Mouse (Mus musculus) kidney, adult 8-10 months (tissue): ENCODE measurements around the gene Lrrn4cl.
A peak's percentile ranks its signal among the peaks of the same experiment; 100 is the strongest.
"Not testable (repeated sequence)": the region's sequence is repeated elsewhere in the genome, so short reads cannot be mapped to it uniquely, and the experiment has no call there.

Source experiments
- DNase-seq, 2 experiments: peaks; one replicate each; pipeline ENCODE4 v3.0.0; 2022

Lrrn4cl gene

DNA sequence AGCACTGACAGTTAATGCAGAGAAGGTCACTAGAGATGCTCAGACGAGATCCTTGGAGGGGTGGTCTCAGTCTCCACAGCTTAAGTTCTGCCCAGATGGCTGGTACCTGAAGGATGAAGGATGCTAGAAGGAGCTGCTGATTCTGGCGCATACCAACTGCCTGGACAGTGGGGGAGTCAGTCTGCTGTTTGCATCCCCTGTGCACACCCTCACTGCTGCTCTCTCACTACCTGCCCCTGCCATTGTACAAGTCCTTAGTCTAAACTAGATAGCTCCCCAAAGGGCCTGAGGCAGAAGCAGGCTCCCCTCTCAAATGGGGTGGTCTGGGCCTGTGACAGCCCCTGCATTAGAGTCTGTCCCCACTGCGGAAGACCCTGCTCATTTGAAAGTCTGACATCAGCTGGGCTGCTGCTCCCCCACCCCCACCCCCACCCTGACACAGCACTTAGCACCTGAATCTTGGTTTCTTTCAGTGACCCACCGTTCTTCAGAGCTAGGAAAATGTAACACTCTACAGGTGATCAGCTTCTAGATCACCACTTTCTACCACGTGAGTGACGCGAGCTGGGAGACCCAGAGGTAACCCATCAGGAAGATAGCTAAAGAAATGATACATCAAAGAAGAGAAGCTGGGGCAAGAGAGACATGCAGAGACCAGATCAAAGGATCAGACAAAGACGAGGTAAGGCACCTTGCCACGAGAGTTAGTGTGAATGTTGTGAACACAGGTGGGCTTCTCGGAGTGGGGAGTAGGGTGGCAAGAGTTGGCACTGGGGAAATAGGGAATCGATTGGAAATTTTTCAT is 11.3 kb upstream of the Lrrn4cl start, which contains the start of gene Gng3:
Gene Gng3 (minus strand): TSS at position 92 of the 805 bp plus-strand sequence.
- DNase-seq: no peak

DNA sequence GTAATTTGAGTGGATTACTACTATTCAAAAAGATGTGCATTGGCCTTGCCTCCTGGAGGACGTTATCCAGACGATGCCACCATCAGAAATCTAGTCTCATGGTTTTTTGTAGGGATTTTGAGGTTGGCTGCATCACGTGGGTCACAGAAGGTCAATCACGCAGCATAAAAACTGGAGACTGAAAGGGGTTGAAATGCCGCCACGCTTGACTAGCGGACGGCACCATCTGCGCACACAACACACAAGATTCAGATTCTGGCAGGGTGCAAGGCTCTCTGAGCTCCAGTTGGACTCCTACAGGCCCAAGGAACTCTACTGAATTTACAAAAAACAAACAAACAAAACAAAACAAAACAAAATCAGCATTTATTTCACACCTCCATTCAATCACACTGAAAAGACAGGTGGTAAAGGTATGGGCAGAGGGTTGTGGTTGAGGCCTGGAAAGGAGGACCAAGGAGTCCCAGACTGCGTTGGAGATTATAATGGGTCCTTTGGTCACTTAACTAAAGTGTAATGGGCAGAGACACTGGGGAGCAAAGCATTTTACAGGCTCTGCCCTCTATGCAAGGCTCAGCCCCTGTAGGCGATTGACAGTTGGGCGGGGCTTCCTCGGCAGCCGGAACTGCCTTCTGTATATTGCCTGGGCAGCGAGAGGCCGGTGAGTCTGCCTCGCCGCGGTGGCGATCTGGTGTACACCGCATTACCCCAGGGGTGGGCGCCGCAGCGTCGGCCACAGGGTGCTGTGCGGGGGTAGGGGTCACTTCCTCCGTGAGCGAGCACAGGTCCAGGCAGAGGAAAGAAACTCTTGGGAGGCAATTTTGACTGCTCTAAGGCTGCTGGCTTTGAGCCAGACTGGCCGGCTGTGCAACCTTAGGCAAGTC is 10.4 kb upstream of the Lrrn4cl start:
- DNase-seq: peak; percentile 79 to 86

DNA sequence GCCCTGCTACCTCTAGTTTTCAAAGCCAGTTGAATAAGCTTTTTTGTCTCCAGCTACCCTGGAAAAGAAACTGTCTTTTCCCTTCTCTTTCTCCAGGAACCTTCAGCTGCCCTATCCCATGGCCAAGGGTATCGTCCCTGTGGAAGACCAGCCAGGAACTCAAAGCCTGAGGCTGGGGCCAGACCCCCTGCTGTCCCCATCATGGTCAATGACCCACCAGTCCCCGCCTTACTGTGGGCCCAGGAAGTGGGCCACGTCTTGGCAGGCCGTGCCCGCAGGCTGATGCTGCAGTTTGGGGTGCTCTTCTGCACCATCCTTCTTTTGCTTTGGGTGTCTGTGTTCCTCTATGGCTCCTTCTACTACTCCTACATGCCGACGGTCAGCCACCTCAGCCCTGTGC is 9.6 kb upstream of the Lrrn4cl start:
- no peak for DNase-seq

DNA sequence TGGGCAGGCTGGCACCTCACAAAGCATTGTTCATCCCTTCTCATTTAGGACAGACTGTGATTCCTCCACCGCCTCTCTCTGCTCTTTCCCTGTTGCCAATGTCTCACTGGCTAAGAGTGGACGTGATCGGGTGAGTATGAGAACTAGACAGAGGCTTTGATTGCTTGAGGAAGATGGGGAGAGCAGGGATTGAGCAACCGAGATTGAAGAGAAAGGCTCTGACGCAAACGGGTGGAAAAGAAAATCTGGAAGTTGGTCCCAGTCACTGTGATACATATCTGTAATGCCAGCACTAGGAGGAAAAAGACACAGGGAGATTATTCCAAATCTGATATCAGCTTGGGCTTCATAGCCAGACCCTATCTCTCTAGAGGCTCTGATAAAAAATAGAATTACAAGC is 7.6 kb upstream of the Lrrn4cl start:
- no peak for DNase-seq

DNA sequence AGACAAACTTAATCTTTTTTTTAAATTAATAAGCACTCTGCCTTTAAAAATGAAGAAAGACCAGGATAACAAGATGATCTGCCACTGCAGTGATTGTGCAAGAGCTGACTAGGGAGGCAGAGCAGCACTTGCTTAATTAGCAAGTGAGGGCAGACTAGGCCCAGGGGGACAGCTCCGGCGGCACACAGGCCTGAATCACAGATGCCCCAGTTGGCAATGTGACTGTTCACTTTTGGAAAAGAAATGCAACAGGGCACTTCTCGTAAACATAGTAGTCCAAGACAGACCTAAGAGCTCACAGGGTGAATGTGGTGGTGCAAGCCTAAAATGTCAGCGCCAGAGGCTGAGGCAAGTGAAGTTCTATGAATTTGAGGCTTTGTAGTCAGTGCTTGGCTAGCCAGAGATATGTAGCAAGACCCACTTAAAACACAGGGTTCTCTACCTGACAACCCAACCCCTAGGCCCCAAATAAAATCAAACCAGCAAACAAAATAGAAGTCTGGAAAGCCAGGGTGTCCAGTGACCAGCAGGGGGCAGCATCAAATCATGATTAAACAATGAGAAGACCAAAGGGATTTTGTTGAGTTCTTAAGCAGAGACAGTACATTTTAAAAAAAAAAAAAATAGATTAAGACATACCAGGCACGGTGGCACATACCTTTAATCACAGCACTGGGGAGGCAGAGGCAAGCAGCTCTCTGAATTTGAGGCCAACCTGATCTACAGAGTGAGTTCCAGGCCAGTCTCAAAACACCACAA is 6.0 kb upstream of the Lrrn4cl start:
- peak; percentile 60 to 78 for DNase-seq

DNA sequence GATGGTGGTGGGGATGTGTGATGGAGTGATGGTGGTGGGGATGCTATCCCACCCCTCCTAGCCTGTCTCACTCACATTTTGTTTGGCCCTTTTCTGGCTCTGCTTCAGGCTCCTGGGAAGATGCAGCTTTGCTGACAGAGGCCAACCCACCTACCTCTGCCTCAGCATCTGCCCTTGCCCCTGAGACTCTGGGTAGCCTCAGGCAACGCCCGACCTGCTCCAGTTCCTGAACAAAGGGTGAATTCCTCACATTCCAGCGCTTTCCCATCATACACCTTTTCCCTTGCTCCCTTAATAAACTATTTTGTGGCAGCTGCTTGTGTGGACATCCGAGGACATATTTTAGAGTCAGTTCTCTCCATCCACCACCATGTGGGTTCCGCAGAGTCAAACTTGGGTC is 2.2 kb upstream of the Lrrn4cl start:
- no peak for DNase-seq

DNA sequence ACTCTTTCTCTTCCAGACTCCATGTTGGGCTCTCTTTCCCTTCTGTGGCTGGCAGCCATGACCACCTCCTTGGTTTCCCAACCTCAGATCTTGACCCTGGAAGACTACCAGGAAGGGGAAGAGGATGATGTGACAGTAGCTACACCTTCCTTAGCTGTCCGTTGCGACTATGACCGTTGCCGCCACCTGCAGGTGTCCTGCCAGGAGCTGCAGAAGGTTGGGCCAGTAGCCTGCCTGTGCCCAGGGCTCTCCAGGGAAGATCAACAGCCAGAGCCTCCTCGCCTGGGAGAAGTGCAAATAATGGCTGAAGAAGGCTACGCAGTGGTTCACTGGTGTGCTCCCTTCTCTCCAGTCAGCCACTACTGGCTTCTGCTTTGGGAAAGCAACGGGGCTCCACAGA is 1.1 kb downstream of the Lrrn4cl start:
- no peak for DNase-seq

DNA sequence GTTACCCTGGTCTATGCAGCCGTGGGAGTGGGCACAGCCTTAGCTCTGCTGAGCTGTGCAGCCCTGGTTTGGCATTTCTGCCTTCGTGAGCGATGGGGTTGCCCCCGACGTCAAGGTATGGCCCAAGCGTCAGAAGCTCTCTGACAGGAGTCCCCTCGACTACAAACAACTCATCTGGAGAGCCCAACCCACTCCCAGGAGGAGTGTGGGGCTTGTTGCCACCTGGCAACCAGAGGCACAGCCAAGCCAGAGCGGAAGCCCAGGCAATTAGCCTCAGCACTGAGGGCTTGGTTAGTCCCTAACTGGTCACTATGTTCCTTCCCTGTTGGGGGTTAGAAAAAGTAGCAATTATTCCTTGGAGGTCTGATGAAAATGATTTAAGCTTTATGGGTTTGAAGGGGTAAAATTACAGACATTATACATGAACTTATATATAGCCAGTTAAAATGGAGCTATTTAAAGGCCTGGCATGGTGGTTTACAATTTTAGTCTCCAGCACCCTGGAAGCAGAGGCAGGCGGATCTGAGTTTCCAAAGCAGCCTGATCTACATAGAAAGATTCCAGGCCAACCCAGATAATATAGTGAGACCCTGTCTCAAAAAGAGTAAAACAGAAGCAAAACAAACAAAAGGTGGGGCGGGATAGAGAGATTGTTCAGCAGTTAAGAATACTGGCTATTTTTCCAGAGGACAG is 1.8 kb downstream of the Lrrn4cl start:
- DNase-seq: no peak

DNA sequence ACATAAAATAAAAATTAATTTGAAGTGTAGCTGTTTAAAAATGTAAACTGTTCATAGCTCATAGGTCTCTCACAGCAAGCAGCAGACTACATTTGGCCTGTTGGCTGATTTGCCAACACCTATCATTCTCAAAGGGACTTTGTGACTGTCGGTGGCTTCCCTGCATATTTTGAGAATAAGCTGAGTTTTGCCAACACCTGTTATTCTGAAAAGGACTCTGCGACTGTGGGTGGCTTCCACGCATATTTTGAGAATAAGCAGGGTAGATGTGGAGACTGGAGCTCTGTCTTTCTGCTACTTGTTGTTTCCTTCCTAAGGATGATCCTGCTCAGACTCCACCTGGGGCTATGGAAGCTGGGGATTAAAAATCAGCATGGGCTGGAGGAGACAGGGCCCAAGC is 2.5 kb downstream of the Lrrn4cl start:
- no peak for DNase-seq

DNA sequence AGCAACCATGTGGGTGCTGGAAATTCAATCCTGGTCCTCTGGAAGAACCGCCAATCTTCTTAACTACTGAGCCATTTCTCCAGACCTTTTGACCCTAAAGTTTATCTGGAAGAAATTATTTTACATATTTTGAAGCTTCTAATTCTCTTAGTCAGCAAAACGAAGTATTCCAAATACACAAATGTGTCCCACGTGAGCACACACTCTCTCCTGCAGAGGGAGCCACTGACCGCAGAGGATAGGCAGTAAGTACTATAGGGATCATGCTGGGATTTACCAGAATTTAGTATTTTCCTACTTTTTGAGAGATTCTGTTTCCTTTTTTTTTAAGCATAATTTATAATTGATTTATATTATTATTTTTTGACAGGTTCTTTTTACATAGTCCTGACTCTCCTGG is 7.1 kb downstream of the Lrrn4cl start:
- peak; percentile 52 to 64 for DNase-seq

DNA sequence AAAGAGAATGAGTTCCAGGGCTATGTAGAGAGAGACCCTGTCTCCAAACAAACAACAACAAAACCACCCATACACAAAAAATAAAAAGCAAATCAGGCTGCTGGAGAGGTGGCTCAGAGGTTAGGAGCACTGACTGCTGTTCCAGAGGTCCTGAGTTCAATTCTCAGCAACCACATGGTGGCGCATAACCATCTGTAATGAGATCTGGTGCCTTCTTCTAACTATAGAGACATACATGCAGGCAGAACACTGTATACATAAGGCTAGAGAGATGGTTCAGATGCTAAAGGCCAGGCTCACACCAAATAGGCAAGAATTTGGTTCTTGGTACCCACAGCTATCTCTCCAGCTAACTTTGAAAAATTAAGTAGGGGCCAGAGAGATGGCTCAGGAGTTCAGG is 8.4 kb downstream of the Lrrn4cl start:
- DNase-seq: no peak

DNA sequence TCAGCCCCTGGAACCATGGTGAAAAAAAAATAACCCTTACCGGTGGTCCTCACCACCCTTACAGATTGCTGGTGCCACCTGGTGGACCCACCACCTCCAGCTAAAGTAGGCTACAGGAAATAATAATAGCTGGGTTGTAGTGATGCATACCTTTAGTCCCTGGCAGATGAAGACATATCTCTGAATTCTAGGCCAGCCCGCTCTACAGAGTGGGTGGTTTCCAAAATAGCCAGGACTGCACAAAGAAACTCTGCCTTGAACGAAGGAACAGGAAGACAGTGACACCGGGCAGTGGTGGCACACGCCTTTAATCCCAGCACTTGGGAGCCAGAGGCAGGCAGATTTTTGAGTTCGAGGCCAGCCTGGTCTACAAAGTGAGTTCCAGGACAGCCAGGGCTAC is 13.7 kb downstream of the Lrrn4cl start:
- DNase-seq: no peak

DNA sequence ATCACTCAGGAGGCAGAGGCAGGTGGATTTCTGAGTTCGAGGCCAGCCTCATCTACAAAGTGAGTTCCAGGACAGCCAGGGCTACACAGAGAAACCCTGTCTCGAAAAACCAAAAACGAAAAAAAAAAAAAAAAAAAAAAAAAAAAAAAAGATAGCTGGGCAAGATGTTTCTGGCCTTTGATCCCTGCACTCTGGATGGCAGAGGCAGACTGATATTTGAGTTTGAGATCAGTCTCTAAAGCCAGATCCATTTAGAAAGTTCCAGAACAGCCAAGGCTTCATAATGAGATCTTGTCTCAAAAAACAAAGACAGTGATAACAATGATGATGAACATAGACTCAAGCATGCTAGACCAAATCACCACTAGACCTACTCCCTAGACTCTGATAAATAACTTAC is 19.8 kb downstream of the Lrrn4cl start:
- not testable (repeated sequence) for DNase-seq

DNA sequence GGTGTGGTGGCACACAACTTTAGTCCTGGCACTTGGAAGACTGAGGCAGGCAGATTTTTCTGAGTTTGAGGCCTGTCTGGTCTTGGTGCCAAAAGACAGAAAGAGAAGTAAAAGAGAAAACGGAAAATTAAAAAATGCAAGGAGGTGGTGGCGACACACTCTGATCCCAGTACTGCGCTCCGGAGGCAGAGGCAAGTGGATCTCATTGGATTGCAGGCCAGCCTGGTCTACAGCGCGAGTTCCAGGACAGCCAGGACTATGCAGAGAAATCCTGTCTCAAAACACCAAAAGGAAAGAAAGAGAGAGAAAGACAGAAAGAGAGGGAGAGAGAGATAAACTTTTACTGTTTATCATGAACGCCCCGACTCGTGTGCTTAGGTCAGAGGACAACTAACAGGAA is 20.3 kb downstream of the Lrrn4cl start:
- DNase-seq: no peak

DNA sequence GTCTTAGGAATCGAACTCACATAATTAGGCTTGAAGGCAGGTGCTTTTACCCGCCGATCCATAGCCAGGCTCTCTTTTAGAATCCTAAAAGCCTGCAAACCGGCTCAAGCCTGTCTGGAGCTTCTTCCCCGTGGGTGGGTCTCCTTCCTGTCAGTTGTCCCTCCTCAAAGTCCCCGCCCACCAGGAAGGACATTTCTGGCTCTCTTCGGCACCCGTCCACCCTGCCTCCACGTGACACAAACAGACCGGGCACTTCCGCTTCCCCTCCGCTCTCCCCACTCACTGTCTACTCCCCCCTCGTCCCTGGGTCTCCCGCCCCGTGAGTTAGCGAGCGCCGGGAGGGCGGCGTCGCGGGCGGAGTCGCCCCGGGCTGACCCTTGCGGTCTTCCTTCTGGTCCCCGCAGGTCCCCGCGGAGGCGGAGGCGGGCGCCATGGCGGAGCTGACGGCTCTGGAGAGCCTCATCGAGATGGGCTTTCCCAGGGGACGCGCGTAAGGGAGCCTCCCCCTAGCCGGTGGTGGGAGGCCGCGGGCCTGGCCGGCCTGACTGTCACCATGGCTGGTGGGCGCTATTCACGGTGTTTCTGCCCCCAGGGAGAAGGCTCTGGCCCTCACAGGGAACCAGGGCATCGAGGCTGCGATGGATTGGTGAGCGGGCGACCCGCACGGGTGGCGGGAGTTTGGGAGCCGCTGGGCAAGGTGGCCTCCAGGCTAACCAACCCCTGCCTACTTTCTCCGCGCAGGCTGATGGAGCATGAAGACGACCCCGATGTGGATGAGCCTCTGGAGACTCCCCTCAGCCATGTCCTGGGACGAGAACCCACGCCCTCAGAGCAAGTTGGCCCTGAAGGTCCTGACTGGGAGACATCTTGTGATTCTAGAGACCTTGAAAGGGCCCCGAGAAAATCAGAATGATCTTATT is 21.0 kb downstream of the Lrrn4cl start, which contains the start of gene Ubxn1:
Gene Ubxn1 (plus strand): TSS at position 230 of the 920 bp plus-strand sequence.
- peak; percentile 98 for DNase-seq

DNA sequence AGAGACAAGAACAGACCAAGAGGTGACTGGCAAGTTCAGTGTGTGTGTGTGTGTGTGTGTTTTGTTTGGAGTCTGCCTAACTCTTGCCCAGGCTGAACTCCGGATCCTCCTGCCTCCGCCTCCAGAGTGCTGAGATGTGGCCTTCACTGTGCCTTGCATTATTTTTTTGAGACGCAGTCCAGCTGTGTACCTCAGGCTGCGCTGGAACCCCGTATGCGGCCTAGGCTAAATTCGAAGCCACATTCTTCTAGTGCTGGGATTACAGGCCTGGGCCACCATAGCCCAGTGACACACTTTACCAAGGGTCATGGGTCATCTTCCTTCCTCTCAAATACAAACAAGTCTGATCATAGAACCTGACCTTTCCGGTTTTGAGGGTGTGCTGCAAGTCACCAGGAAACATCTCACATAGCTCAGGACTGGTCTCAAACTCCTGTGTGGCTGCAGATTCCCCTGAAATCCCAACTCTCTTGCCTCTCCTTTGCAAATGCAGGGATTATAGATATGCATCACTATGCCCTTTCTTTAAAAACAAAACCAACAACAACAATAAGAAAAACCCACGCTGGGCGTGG is 21.8 kb downstream of the Lrrn4cl start:
- no peak for DNase-seq

DNA sequence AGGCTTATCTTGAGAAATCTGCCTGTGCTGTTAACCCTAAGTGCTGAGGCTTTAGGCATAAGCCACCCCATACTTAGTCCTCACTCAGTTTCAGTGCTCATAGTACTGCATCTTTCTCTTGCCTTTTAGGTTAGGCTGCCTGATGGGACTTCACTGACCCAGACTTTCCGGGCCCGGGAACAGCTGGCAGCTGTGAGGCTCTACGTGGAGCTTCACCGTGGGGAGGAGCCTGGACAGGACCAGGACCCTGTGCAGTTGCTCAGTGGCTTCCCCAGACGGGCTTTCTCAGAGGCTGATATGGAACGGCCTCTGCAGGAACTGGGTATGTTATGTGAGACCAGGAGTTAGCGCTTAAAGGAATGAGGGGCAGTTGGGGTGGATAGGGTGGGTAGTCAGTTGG is 24.5 kb downstream of the Lrrn4cl start:
- DNase-seq: no peak

DNA sequence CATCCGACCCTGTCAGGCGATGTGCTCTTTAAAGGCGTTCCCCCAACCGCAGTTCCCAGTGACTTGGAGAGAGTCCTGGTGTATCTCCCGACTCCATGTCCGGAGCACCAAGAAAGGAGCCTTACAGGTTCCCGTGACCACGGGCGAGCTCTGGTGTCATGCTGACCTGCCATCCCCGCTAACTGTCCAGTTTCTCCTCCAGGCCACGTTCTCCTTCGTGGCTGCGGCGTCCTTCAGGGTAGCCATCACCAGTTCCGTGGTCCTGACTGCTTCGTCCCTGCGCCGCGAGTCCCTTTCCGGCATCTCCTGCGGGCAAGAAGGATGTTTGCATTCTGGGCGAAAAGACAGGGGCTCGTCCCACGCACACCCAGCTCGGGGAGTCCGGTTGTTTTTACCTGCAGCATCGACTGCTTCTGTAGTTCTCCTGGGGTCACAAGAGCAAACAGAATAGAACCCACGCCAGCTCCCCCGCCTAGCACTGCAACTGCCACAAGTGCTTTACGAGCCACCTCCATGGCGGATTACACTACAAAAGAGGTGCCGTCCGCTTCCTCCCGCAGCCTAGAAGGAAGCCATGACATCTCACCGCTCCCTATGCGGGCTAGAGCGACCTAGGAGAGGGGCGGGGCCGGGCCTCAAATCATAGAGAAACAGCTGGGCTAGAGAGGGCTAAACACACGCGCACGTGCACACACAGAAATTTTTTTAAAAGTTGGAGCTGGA is 29.9 kb downstream of the Lrrn4cl start, which contains the start of gene Uqcc3:
Gene Uqcc3 (minus strand): TSS at position 613 of the 723 bp plus-strand sequence.
- peak; percentile 92 to 93 for DNase-seq

DNA sequence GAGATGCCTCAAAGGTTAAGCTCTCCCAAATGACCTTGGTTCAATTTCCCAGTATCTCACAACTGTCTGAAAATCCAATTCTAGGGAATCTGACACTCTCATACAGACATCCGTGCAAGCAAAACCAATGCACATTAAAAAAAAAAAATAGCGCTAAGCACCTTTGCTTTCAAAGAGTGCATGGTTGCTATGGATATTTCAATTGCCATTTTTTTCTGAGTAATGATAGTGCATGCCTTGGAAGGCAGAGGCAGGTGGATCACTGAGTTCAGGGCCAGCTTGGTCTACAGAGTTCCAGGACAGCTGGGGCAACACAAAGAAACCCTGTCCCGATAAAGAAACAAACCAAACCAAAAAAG is 30.4 kb downstream of the Lrrn4cl start:
- no peak for DNase-seq

DNA sequence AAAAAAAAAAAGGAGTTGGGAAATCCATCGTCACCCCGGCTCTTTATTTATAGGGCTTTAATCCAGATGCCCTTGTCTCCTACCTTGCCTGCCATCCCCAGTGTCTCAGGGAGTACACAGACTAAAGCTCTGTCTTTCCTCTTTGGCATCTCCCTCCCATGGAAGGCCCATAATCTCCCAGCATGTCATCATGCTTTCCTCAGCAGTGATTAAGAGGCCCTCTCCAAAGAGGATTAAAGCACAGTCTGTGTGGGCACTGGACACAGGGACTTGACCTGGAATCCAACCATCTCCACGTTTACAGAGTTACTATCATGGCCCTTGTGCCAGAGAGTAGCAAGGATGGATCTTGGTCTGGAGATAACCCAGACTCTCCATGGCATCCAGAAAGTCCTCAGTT is 33.0 kb downstream of the Lrrn4cl start, which contains the start of the genes Lbhd1 and Gm49403:
Gene Lbhd1 (plus strand): TSS at position 117 of the 400 bp plus-strand sequence.
Gene Gm49403 (plus strand): TSS at position 315 of the 400 bp plus-strand sequence.
- no peak for DNase-seq
